Mouse (Mus musculus) mesoderm, embryonic 11.5 days (tissue): ENCODE data around the gene Magi1.

Source experiments
- DNase-seq: peaks from one replicate; pipeline ENCODE4 v3.0.0-alpha.2; 2012; ENCODE audit warnings: low read depth, low spot score

The Magi1 gene

DNA sequence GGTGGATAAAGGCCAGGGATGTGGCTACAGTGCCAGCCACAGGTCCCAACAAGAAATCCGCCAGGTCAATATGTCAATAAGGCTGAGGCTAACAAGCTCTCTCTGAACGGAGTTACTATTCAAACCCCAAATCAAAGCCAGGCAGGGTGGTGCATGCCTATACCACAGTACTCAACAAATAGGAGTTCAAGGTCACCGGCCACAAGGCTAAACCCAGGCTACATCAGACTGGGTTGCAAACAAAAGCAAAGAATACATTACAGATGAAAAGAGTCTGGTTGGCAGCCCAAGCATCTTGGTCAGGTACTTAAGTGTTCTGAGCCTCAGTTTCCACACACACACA, 25.9 kb downstream of the Magi1 start:
- no peak for DNase-seq

DNA sequence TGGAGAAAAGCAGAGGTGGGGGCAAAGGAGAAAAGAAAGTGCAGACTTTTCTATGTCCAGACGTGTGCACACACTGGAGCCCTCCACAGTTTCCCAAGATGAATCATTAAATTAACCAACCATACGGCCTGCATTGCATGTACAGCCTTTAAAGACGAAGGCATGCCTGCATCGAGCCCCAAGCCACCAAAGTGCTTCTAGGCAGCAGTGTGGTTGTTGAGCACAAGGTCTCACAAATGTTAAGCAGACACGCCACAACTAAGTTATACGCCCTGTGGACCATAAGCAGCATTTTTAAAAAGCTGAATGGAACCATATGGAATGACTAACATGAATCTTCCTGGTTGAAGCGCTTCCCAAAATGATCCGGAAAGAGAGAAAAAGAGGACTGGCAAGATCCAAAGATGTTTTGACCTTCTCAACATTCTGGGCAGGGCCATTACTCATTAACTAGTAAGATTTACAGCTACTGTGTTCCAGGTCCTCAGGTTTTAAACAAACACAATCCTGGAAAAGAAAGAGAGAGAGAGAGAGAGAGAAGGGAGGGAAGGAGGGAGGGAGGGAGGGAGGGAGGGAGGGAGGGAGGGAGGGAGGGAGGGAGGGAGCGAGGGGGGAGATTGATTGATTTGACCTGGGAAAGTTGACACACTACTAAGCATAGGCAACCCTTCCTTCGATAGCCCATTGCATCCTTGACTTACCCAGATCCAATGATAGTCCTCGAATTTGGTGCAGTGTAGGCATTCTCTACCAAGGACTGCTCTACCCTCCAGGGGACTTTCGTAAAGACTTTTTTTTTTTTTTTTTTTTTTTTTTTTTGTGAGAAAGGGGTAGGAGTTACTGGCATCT, 26.5 kb downstream of the Magi1 start:
- DNase-seq, result no peak

DNA sequence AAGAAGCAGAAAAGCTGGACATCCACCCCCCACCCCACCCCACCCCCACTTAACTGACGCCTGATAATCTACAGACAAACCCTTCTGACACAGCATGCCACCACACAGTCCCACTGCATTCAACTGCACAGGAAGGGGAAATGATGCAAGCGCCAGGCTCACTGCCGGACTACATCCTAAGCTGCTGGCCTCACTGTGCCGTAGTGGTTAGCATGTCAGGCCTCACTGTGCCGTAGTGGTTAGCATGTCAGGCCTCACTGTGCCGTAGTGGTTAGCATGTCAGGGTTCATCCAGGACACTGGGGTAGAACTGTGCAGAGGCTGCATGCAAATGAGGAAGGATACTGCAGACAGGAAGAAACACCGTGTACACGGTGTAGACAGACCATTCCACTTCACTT, 29.8 kb downstream of the Magi1 start:
- no peak for DNase-seq

DNA sequence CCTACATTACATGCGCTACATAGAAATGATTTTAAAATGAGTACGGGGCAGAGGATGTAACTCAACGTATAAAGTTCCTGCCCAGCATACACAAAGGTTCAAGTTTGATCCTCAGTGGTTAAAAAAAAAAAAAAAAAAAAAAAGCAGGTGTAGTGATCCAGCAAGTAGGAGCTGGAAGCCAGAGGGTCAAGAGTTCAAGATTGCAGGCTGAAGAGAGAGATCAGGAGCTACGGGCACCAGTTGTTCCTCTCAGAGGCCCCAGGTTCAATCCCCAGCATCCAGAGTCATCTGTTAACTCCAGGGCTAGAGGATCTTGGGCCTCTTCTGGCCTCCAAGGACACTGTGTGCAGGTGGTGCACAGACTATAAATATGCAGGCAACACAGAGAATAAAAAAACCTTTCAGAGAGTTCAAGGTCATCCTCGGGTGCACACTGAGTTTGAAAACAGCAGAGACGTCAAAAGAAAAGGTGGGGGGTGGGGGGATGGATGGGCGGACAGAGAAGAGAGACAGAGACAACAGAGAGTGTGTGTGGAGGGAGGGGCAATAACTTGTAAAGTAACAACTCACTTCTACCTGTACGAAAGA, 32.3 kb downstream of the Magi1 start:
- DNase-seq, result no peak

DNA sequence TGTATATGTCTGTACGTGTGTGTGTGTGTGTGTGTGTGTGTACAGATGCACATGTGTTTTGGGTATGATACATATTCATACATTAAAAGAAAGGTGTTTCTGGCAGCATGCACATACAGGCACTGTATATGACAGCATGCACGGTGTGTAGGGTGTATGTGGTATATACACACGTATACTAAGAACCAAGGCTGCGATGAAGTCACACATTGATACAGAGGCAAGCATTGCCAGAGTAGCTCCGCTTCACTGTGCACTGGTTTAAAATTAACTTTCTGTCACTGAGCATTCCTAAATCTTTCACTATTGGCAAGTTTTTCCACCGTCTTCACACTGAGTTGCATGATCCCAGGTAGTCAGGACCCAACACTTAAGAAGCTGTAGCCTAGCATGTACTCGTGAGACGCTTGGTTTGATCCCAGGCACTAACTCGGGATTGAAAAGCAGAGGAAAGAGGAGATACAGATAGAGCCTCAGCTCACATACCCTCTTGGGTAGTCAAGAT, 34.4 kb downstream of the Magi1 start:
- no peak for DNase-seq

DNA sequence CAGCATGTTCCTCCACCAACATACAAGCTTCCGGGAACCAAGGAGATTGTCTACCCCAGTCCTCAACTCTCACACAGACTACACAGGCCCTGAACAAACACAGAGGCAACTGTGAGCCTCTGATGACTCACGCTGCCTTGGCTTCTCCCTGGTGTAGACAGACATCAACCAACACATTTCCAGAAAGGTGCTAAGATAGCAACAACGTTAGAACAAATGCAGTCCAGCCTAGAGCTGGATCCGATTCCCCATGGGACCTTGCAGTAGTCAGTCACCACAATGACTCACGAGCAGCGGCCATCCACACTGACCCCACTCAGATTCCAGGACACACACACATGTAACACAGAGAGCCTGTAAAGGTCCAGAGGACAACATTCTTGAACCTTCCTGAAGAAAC, 42.5 kb downstream of the Magi1 start:
- no peak for DNase-seq

DNA sequence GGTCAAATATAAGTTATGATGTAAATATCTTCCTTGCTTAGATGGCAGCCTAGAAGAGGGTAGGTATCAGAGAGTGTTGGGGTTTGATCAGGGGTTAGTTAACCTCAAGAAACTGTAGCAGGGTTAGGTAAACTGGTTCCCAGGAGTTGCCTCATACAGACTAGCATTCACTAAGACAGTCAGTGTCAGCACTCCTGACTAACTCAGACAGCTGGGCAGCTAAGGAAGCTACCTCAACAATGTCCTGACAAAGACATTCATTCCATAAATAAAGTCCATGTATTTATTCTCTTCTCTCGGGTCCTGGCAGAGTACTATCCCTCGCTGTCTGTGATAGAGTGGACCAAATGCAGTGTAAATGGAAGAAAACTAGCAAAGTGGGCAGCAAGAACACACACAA, 45.1 kb downstream of the Magi1 start:
- DNase-seq, result no peak

DNA sequence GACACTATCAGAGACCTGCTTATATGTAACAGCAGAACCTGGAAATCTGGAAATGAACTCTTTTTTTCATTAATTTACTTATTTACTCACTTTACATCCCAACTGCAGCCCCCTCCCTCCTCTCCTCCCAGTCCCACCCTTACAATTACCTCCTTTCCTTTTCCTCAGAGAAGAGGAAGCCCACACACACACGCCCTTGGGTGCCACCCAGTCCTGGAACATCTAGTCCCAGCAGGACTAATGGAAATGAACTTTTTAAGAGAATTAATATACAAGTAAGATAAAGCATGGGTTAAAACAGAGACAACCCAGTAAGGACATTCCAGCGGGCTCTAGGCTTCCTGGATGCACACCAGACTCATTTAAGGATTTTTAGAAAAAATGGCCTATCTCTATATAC, 46.8 kb downstream of the Magi1 start:
- no peak for DNase-seq

DNA sequence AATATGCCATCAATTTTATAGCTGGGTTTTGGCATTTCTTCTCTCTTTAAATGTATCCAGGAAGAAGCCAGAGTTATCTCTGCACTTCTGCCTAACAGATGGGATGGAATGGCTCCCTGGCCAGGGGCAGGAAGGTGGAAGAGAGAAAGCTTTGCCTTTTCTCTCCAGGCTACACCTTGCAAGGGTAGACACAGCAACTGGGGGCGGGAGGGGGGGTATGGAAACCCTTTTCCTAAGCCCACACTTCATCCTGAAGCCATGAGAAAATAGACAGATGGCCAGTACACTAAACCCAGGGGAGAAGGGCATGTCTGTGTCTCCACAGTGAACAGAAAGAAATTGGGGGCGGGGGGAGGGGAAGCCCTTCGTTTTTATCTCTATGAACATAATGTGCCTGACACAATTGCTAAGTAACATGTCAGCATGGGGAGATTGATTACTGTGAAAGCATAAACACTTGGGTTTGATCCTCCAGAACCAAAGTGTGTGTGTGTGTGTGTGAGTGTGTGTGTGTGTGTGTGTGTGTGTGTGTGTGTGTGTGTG, 51.4 kb downstream of the Magi1 start:
- DNase-seq, result no peak

DNA sequence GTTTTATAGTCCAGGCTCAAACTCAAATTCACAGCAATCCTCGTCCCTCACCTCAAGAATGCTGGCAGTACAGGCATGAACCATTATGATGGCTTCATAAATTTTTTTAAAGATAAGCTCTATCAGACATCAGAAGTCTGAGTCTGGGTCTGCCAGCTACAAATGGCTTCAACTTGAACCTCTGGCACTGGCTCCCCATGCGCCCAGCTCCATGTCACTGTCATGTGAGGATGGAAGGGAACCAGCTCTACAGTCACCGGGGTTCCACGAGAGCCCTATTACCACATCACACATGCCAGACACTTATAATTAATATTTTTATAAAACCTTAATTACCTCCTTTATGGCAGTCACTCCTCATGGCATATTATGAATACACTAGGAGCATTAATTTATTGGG, 51.9 kb downstream of the Magi1 start:
- DNase-seq, result no peak

DNA sequence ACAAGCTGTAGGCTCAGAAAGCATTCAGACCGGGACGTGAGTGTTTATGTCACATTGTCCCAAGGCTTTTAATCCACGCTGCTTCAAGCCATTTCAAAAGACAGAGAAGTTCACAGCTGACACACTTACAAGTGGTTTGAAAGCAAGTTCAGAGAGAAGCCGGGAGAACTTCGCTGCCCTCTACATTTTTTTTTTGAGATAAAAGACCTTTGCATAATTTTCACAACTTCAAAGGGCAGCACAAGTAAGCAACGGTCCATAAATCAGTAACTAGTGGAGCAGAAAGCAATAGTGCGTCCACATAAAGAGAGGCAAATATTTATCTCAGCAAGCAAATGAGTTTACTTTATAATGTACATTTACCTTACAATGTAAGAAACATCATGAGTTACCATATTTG, 52.4 kb downstream of the Magi1 start:
- no peak for DNase-seq

DNA sequence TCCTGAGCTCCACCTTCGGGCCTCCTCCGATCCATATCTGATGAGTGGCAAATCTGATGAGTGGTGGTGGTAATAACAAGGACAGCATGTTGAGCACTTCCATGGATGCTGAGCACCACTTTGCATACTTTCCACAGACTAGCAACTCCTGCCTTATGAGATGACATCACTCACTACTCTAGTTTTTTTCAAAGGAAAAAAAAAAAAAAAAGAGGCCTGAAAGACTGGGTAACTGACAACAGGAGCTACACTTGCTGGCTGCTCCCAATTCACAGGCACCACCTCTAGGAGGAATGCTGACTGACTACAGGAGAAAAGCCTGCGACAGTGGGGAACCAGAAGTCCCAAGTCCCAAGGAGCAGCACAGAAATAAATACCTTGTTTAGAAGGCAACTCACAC, 52.8 kb downstream of the Magi1 start:
- no peak for DNase-seq

DNA sequence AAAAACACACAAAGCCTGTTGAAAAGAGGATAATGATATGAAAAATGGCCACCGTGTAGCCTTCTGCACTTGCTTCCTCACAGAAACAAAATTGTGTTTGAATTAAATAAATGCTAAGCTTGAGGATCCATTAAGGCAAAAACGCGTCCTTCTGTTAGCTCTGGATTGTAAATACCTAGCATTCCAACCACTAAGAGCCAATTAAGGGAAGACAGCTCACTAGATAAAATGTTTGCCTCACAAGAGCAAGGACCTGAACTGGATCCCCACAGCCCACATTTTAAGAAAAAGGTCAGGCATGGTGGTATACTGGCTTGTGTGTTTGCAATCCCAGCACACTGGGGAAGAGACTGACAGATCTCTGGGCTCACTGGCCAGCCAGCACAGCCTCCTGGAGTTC, 53.6 kb downstream of the Magi1 start:
- DNase-seq, result no peak

DNA sequence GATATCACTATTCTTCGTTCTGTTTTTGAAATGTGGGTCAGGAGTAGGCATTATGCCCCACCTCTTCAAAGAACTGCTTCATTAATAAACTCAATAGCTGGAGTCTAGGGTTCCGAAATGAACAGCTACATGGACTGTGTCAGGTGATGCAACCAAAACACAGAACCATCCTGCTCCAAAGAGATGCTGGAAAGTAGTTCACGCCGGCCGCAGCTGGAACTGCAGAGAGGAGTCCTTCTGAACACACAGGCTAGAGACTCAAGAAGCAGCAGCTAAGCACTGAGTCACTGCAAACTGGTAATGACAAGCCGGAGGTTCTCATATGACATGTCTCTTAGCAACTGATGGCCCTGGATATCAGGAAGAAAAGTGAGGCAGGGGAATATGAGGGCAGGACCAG, 57.5 kb downstream of the Magi1 start:
- no peak for DNase-seq

DNA sequence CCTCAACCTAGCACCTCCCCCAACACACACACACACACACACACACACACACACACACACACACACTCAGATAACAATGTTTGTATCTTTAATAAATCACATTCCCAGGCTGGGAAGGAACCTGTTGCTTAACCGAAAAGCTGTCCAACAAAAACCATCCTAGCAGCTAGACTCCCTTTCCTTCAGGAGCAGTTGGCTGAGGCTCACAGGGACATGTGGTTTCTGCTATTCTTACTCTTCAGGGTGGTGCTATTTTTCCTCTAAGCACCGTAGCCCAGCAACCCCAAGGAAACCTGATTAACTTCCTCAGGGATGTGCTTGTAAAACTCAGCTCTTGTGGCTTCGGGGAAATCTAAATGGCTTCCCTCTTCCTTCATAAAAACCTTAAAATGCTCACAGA, 57.9 kb downstream of the Magi1 start:
- DNase-seq, result no peak

DNA sequence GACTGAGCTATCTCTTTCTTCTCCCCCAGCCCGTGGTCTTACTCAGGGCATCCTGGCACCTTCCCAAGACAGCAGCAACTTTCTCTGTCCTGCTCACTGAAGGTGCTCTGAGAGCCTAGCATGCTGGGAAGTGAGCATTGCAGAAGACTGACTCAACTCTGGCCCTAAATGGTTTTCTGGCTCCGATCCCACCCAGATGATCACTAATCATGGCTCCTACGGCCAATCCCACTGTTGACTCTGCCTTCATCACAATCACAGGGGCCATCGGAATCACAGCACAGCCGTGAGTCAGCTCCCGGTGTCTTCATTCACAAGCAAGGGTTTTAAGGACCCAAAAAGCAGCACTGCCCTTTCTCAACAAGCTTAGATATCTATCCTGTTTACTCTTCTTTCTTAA, 58.6 kb downstream of the Magi1 start:
- DNase-seq, result no peak

DNA sequence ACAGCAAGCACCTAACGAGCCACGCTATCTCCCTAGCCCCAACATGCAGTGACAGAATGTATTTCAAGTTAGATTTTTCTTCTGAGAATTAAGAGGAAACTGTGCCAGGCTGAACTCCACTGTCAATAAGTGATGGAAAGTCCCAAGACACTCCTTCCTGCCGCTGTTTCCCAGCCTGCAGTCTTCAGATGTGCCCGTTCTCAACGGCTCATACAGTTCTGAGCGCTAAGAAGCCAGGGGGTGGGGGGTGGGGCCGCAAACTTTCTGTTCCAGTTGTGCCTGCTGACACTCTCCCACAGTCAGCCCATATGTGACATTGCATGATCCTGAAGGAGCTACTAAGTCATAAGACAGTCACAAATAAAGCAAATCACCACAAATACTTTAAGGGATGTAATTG, 61.5 kb downstream of the Magi1 start:
- DNase-seq, result no peak

DNA sequence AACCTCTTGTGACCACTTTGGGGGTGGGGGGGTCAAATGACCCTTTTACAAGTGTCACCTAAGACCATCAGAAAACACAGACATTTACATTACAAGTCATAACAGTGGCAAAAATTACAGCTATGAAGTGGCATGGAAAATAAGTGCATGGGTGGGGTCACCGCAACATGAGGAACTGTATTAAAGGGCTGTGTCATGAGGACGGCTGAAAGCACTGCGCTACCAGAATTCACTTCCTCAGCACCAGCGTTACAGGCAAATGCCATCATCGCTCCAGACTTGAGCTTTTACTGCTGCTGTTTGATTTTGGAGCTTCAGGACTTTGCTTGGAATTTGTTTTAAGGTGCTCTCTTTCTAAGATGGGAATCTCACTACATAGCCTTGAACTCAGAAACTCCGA, 62.0 kb downstream of the Magi1 start:
- no peak for DNase-seq

DNA sequence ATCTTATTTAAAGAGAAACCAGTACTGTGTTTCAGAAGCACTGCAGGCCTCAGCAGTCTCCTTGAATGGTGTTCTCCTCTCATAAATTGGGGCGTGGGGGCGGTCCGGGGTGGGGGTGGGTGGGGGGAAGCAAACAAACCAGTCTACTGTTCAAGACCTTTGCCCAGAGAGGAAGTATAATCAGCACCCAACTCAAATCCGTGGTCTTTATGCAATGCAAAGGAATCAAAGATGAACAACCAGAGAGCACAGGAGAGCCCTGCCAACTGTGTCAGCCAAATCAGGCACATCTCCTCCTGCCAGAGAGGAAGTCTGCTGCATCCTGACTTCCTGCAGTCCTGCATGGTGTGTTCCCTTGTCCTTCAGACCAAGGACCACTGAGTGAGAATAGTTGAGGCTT, 65.6 kb downstream of the Magi1 start:
- DNase-seq, result no peak

DNA sequence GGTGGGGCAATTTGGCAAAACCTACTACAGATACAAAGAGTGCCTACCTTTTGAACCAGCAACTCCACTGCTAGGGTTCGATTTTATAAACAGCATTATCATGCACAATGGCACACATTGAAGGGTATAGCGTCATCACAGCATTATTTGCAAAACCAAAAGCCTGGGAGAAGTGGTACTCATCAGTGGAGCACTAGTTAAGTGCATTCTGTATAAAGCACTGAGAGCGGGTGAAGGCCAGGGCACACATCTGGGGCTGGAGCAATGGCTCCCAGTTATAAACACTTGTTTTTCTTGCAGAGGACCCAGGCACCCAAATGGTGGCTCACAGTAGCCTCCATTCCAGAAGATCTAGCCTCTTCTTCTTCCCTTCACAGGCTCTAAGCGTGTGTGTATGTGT, 67.9 kb downstream of the Magi1 start:
- no peak for DNase-seq

DNA sequence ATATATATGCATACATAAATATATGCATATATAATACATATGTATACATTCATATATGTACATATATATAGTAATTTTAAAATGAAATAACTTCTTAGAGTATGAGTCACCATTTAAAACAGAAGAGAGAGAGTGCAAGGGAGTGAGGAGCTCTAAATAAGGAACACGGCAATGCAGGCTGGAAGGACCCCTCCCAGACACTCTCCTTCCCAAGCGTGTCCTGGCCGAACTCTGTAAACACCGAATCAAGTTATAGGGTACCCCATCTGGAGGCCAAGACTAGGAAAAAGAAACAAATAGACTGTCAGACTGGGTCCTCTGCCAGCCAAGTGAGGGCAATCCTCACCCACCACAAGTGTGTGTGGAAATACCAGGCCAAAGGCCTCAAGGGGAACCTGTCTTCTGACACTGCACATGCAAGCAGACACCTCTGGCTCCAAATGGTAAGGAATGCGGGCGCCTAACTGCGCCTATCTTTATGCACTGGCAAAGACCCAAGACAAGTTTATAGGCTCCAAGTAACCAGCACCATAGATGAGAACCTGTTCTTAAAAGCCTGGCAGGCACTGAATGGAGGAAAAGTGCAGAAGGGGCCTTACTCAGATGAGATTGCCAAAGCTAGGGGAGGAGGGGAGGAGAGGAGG, 68.7 kb downstream of the Magi1 start:
- no peak for DNase-seq

DNA sequence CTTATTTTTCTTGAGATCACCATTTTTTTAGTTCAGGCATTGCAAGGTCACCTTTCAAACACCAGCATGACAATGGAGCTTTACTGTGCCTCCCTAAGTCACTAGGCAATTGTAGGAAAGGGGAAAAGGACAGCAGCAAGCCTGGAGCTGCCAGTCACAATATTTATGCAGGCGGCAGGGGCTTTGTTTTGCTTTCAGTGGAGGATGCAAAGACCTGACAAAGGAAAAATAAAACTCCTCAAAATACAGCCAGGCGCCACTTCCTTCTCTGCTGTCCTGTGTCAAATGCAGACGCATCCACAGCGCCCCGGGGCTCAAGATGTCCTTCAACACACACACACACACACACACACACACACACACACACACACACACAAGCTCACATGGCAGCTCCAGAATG, 77.8 kb downstream of the Magi1 start:
- no peak for DNase-seq

DNA sequence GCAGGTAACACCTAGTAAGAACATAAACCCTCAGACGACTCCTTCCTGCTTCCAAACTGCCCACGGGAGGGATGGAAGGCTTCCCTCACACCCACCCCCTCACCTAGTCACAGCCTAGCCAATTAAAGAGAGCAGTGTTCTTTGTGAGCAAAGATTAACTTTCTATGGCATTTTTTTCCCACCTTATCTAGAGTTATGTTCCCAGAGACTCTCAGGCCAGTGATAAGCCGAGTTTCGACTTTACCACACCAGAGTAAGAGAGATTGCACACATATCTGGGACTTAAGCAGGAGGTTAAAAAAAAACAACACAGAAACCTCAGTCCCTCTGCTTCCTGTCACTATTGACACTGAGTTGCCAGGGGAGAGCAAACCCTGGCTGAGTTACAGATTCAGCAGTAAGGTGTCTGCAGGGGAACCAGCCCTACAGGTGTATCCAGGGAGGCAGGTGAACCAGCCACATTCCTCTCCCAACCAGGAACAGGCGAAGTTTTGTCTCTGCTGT, 80.0 kb downstream of the Magi1 start:
- no peak for DNase-seq
